Mouse (Mus musculus): ENCODE measurements around the gene Tm4sf19. TPM values are rescaled to one million over a fixed set of nuclear protein-coding genes. Genes with fewer than 3 reads are reported as not detected.
"Not testable (repeated sequence)": the region's sequence is repeated elsewhere in the genome, so short reads cannot be mapped to it uniquely, and the experiment has no call there.

The Tm4sf19 gene
- total RNA-seq, 1 experiment = not detected

GRCm38 (mm10) chr16:32434066-32434465, 33.8 kb downstream of the Tm4sf19 start:
- no peak for DNase-seq (ENCODE audit: low read depth, low spot score)
- no peak overlapping the region for H3K9ac ChIP-seq (ENCODE audit: insufficient read depth, low read depth, low read length, poor library complexity, severe bottlenecking)
- no peaks in the 10 kb centered on the region for H3K9me3 ChIP-seq (ENCODE audit: control insufficient read depth, insufficient read depth, low read depth, low read length)
- TF ChIP-seq ZNF384 (IDR thresholded peaks at IDR 0.05; ENCODE audit: low read depth, low read length) (no peak), ZC3H11A (IDR thresholded peaks at IDR 0.05; ENCODE audit: borderline replicate concordance, low read depth, low read length) (no peak), HCFC1 (IDR thresholded peaks at IDR 0.05; ENCODE audit: borderline replicate concordance, insufficient read depth, low read length) (no peak), CHD2 (IDR thresholded peaks at IDR 0.05; ENCODE audit: low read depth, low read length) (no peak), MAFK (IDR thresholded peaks at IDR 0.05; ENCODE audit: insufficient read depth, low read depth, low read length) (no peak)
- H3K36me3 ChIP-seq (ENCODE audit: control insufficient read depth, insufficient read depth, low read length, poor library complexity, severe bottlenecking) = 0 out of 2 replicates have a peak, but pooled peaks cover 1% of the 10 kb centered on the region
- no peak overlapping the region for H3K27ac ChIP-seq (ENCODE audit: insufficient read depth, low read depth, low read length, poor library complexity, severe bottlenecking)
- in situ Hi-C loops (cut with MboI; ENCODE audit: low sequenced_read_pairs in 2 of 2, unreplicated experiment in 2 of 2) = no loop called here
- no peaks in the 10 kb centered on the region for H3K4me1 ChIP-seq (ENCODE audit: control insufficient read depth in 2 of 2, insufficient read depth in 2 of 2, low read length in 2 of 2, poor library complexity in 1 of 2)
- no peak overlapping the region for H3K4me3 ChIP-seq (ENCODE audit: insufficient read depth in 1 of 2, low read depth in 1 of 2, low read length in 2 of 2, poor library complexity in 1 of 2, severe bottlenecking in 1 of 2)

DNA sequence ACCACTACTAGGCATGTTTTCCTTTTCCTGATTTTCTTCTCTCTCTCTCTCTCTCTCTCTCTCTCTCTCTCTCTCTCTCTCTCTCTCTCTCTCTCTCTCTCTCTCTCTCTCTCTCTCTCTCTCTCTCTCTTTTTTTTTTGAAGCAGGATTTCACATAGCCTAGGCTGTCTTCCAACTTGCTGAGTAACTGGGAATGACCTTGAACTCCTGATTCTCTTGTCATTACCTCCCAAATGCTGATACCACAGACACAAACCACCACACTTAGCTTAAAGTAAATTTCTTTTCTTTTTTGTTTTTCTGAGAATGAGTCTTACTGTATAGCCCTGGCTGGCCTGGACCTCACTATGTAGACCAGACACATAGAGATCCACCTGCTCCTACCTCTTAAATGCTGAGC, 34.4 kb downstream of the Tm4sf19 start:
- H3K9ac ChIP-seq (ENCODE audit: insufficient read depth, low read depth, low read length, poor library complexity, severe bottlenecking) = no peak overlapping the region
- no peaks in the 10 kb centered on the region for H3K4me1 ChIP-seq (ENCODE audit: control insufficient read depth in 2 of 2, insufficient read depth in 2 of 2, low read length in 2 of 2, poor library complexity in 1 of 2)
- H3K4me3 ChIP-seq (ENCODE audit: insufficient read depth in 1 of 2, low read depth in 1 of 2, low read length in 2 of 2, poor library complexity in 1 of 2, severe bottlenecking in 1 of 2) = no peak overlapping the region
- no peaks in the 10 kb centered on the region for H3K9me3 ChIP-seq (ENCODE audit: control insufficient read depth, insufficient read depth, low read depth, low read length)
- H3K36me3 ChIP-seq (ENCODE audit: control insufficient read depth, insufficient read depth, low read length, poor library complexity, severe bottlenecking) = 0 out of 2 replicates have a peak, but pooled peaks cover 1% of the 10 kb centered on the region
- no peak for DNase-seq (ENCODE audit: low read depth, low spot score)
- no peak for TF ChIP-seq MAFK (IDR thresholded peaks at IDR 0.05; ENCODE audit: insufficient read depth, low read depth, low read length)
- TF ChIP-seq ZC3H11A (IDR thresholded peaks at IDR 0.05; ENCODE audit: borderline replicate concordance, low read depth, low read length) = no peak
- no peak for TF ChIP-seq HCFC1 (IDR thresholded peaks at IDR 0.05; ENCODE audit: borderline replicate concordance, insufficient read depth, low read length)
- TF ChIP-seq ZNF384 (IDR thresholded peaks at IDR 0.05; ENCODE audit: low read depth, low read length) = no peak
- TF ChIP-seq CHD2 (IDR thresholded peaks at IDR 0.05; ENCODE audit: low read depth, low read length) = no peak
- in situ Hi-C loops (cut with MboI; ENCODE audit: low sequenced_read_pairs in 2 of 2, unreplicated experiment in 2 of 2) = no loop called here
- H3K27ac ChIP-seq (ENCODE audit: insufficient read depth, low read depth, low read length, poor library complexity, severe bottlenecking) = no peak overlapping the region

GRCm38 (mm10) chr16:32436657-32437056, 36.4 kb downstream of the Tm4sf19 start:
- Histone ChIP-seq H3K4me1 (ENCODE audit: control insufficient read depth in 2 of 2, insufficient read depth in 2 of 2, low read length in 2 of 2, poor library complexity in 1 of 2) (no peaks in the 10 kb centered on the region), H3K27ac (ENCODE audit: insufficient read depth, low read depth, low read length, poor library complexity, severe bottlenecking) (no peak overlapping the region), H3K9me3 (ENCODE audit: control insufficient read depth, insufficient read depth, low read depth, low read length) (no peaks in the 10 kb centered on the region), H3K9ac (ENCODE audit: insufficient read depth, low read depth, low read length, poor library complexity, severe bottlenecking) (no peak overlapping the region), H3K36me3 (ENCODE audit: control insufficient read depth, insufficient read depth, low read length, poor library complexity, severe bottlenecking) (0 out of 2 replicates have a peak, but pooled peaks cover 1% of the 10 kb centered on the region), H3K4me3 (ENCODE audit: insufficient read depth in 1 of 2, low read depth in 1 of 2, low read length in 2 of 2, poor library complexity in 1 of 2, severe bottlenecking in 1 of 2) (no peak overlapping the region)
- in situ Hi-C loops (cut with MboI; ENCODE audit: low sequenced_read_pairs in 2 of 2, unreplicated experiment in 2 of 2) = no loop called here
- TF ChIP-seq ZC3H11A (IDR thresholded peaks at IDR 0.05; ENCODE audit: borderline replicate concordance, low read depth, low read length) = no peak
- no peak for TF ChIP-seq ZNF384 (IDR thresholded peaks at IDR 0.05; ENCODE audit: low read depth, low read length)
- TF ChIP-seq CHD2 (IDR thresholded peaks at IDR 0.05; ENCODE audit: low read depth, low read length) = no peak
- no peak for TF ChIP-seq MAFK (IDR thresholded peaks at IDR 0.05; ENCODE audit: insufficient read depth, low read depth, low read length)
- no peak for TF ChIP-seq HCFC1 (IDR thresholded peaks at IDR 0.05; ENCODE audit: borderline replicate concordance, insufficient read depth, low read length)
- DNase-seq (ENCODE audit: low read depth, low spot score) = no peak

DNA sequence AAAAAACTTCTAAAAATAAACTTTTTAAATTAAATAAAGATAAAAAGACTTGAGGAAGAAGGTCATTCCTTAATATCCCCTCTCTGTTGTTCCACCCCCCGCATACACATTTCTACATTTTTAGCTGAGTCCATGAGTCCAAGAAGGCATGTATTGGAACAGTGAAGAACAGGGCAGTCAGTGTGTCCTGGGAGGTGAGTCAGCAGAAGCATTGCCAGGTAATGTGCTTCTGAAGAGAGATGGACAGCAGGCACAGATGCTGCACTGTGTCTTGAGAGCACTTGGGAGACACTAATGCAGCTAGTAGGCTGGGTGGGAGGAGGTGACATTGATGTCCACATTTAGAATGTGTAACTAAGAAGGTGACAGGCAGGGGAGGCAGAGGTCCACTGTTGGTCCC, 37.0 kb downstream of the Tm4sf19 start:
- Histone ChIP-seq H3K36me3 (ENCODE audit: control insufficient read depth, insufficient read depth, low read length, poor library complexity, severe bottlenecking) (0 out of 2 replicates have a peak, but pooled peaks cover 1% of the 10 kb centered on the region), H3K9ac (ENCODE audit: insufficient read depth, low read depth, low read length, poor library complexity, severe bottlenecking) (no peak overlapping the region), H3K9me3 (ENCODE audit: control insufficient read depth, insufficient read depth, low read depth, low read length) (no peaks in the 10 kb centered on the region), H3K4me3 (ENCODE audit: insufficient read depth in 1 of 2, low read depth in 1 of 2, low read length in 2 of 2, poor library complexity in 1 of 2, severe bottlenecking in 1 of 2) (no peak overlapping the region), H3K27ac (ENCODE audit: insufficient read depth, low read depth, low read length, poor library complexity, severe bottlenecking) (no peak overlapping the region), H3K4me1 (ENCODE audit: control insufficient read depth in 2 of 2, insufficient read depth in 2 of 2, low read length in 2 of 2, poor library complexity in 1 of 2) (no peaks in the 10 kb centered on the region)
- TF ChIP-seq ZC3H11A (IDR thresholded peaks at IDR 0.05; ENCODE audit: borderline replicate concordance, low read depth, low read length) (no peak), HCFC1 (IDR thresholded peaks at IDR 0.05; ENCODE audit: borderline replicate concordance, insufficient read depth, low read length) (no peak), CHD2 (IDR thresholded peaks at IDR 0.05; ENCODE audit: low read depth, low read length) (no peak), MAFK (IDR thresholded peaks at IDR 0.05; ENCODE audit: insufficient read depth, low read depth, low read length) (no peak), ZNF384 (IDR thresholded peaks at IDR 0.05; ENCODE audit: low read depth, low read length) (no peak)
- DNase-seq (ENCODE audit: low read depth, low spot score) = no peak
- in situ Hi-C loops (cut with MboI; ENCODE audit: low sequenced_read_pairs in 2 of 2, unreplicated experiment in 2 of 2) = no loop called here

DNA sequence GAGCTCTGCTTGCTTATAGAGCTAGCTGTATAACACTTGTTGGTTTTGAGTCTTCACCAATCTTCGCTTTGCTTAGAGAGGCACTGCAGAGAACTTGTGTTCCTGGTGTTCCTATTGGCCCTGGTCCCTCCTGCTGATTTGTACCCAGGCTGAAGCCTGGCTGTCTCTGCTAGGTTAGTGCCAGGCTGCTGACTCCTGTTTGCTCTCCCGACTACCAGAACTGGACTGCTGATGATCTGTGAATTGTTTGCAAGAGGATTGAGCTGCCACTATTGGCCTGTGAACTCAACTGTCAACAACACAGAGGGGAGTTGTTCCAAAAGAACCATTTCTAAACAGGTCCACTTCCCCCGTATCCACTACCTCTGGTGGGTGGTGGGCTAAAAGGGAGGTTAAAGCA, 41.1 kb downstream of the Tm4sf19 start:
- Histone ChIP-seq H3K9ac (ENCODE audit: insufficient read depth, low read depth, low read length, poor library complexity, severe bottlenecking) (no peak overlapping the region), H3K4me3 (ENCODE audit: insufficient read depth in 1 of 2, low read depth in 1 of 2, low read length in 2 of 2, poor library complexity in 1 of 2, severe bottlenecking in 1 of 2) (no peak overlapping the region), H3K4me1 (ENCODE audit: control insufficient read depth in 2 of 2, insufficient read depth in 2 of 2, low read length in 2 of 2, poor library complexity in 1 of 2) (no peaks in the 10 kb centered on the region), H3K27ac (ENCODE audit: insufficient read depth, low read depth, low read length, poor library complexity, severe bottlenecking) (no peak overlapping the region), H3K36me3 (ENCODE audit: control insufficient read depth, insufficient read depth, low read length, poor library complexity, severe bottlenecking) (0 out of 2 replicates have a peak, but pooled peaks cover 1% of the 10 kb centered on the region), H3K9me3 (ENCODE audit: control insufficient read depth, insufficient read depth, low read depth, low read length) (no peaks in the 10 kb centered on the region)
- no peak for DNase-seq (ENCODE audit: low read depth, low spot score)
- in situ Hi-C loops (cut with MboI; ENCODE audit: low sequenced_read_pairs in 2 of 2, unreplicated experiment in 2 of 2) = no loop called here
- TF ChIP-seq MAFK (IDR thresholded peaks at IDR 0.05; ENCODE audit: insufficient read depth, low read depth, low read length) (no peak), HCFC1 (IDR thresholded peaks at IDR 0.05; ENCODE audit: borderline replicate concordance, insufficient read depth, low read length) (no peak), ZC3H11A (IDR thresholded peaks at IDR 0.05; ENCODE audit: borderline replicate concordance, low read depth, low read length) (no peak), CHD2 (IDR thresholded peaks at IDR 0.05; ENCODE audit: low read depth, low read length) (no peak), ZNF384 (IDR thresholded peaks at IDR 0.05; ENCODE audit: low read depth, low read length) (no peak)

DNA sequence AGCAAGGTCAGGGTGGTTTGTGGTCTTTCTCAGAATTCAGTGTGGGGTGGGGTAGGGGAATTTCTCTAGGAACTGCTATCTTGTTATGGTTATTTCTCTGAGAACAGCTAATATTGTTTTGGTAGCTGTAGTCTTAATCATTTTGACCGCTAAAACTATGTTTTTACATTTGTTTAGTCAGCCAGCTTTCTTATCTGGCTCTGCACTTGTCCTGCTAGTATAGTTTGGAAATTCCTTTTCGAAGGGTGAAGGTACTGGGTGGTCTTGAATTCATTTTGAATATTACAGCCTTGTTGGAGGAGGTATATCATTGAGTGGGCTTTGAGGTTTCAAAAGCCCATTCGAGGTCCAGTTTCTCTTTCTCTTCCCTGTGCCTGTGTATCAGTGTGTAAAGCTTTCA, 44.3 kb downstream of the Tm4sf19 start:
- H3K9me3 ChIP-seq (ENCODE audit: control insufficient read depth, insufficient read depth, low read depth, low read length); H3K36me3 ChIP-seq (ENCODE audit: control insufficient read depth, insufficient read depth, low read length, poor library complexity, severe bottlenecking); DNase-seq (ENCODE audit: low read depth, low spot score); H3K27ac ChIP-seq (ENCODE audit: insufficient read depth, low read depth, low read length, poor library complexity, severe bottlenecking); H3K9ac ChIP-seq (ENCODE audit: insufficient read depth, low read depth, low read length, poor library complexity, severe bottlenecking); H3K4me1 ChIP-seq (ENCODE audit: control insufficient read depth in 2 of 2, insufficient read depth in 2 of 2, low read length in 2 of 2, poor library complexity in 1 of 2); in situ Hi-C loops (cut with MboI; ENCODE audit: low sequenced_read_pairs in 2 of 2, unreplicated experiment in 2 of 2); H3K4me3 ChIP-seq (ENCODE audit: insufficient read depth in 1 of 2, low read depth in 1 of 2, low read length in 2 of 2, poor library complexity in 1 of 2, severe bottlenecking in 1 of 2): not testable (repeated sequence)

Measured in ES-E14 (cell line).